8 mouse cellular contexts compared by ENCODE assay signal in the genomic region with DNA sequence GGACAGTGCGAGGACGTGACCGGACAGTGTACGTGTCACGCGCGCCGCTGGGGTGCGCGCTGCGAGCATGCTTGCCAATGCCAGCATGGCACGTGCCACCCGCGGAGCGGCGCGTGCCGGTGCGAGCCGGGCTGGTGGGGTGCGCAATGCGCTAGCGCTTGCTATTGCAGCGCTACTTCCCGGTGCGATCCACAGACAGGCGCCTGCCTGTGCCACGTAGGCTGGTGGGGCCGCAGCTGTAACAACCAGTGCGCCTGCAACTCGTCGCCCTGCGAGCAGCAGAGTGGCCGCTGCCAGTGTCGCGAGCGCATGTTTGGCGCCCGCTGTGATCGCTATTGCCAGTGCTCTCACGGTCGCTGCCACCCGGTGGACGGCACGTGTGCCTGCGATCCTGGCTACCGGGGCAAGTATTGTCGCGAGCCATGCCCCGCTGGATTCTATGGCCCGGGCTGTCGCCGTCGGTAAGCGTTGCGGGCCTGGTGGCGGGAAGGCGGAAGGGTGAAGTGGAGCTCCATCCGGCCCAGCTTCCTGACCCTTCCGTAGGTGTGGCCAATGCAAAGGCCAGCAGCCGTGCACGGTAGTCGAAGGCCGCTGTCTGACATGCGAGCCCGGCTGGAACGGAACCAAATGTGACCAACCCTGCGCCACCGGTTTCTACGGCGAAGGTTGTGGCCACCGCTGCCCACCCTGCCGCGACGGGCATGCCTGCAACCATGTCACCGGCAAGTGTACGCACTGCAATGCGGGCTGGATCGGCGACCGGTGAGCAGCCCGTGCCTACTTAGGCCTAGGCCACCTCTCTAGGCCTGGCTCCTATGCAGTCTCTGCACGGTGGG. TPM values are rescaled to one million over a fixed set of nuclear protein-coding genes. Genes with fewer than 3 reads are reported as not detected.
A peak's percentile ranks its signal among the peaks of the same experiment; 100 is the strongest.
DNase-seq lines count a peak whose midpoint lies in the region.

No protein-coding gene starts in this region.

- 0 out of 2 replicates have a peak, but pooled peaks cover 12% of the 10 kb centered on the region for H3K36me3 ChIP-seq in heart, embryonic 10.5 days

- no peaks in the 10 kb centered on the region; the same call in 1 of the 2 replicates for H3K4me1 ChIP-seq in brown adipose tissue, adult 24 weeks (ENCODE audit: control insufficient read depth, insufficient read depth, insufficient read length, low read length)
- peaks cover 88% of the 10 kb centered on the region for H3K4me1 ChIP-seq in heart, embryonic 10.5 days

- H3K4me3 ChIP-seq in brown adipose tissue, adult 24 weeks (ENCODE audit: insufficient read depth, low read depth, low read length), result peak overlapping the region; percentile 41
- peak overlapping the region; percentile 58 for H3K4me3 ChIP-seq in heart, embryonic 10.5 days

- H3K27ac ChIP-seq in brown adipose tissue, adult 24 weeks (replicated peaks; ENCODE audit: low read depth, low read length), result no peak overlapping the region
- peak overlapping the region; percentile 67 for H3K27ac ChIP-seq in heart, embryonic 10.5 days

- 2% methylated on average over 83 of the region's 83 CpGs for WGBS in heart, embryonic 10.5 days

- no peaks in the 10 kb centered on the region for H3K9me3 ChIP-seq in heart, embryonic 10.5 days

- peak; percentile 53 for DNase-seq in layer of hippocampus, adult 9-11 months
- DNase-seq in layer of hippocampus, adult 9-10 months (ENCODE audit: low spot score), result no peak
- peak; percentile 79 for DNase-seq in heart, embryonic 10.5 days (ENCODE audit: low spot score)
- DNase-seq in kidney, postnatal 25 days, result peak; percentile 38 to 71
- DNase-seq in lung, postnatal 10 days, result peak; percentile 50
- DNase-seq in right cerebral cortex, postnatal 10 days (ENCODE audit: low spot score in 2 of 2), result peak; percentile 64 to 73
- DNase-seq in urinary bladder, postnatal 25 days (ENCODE audit: low spot score), result no peak

- H3K27me3 ChIP-seq in heart, embryonic 10.5 days (ENCODE audit: insufficient read depth, poor library complexity, severe bottlenecking), result peaks cover 97% of the 10 kb centered on the region

RNA-seq across cellular contexts. Expression of gene Scarf2, which starts 6.0 kb away (rescaled TPM):
- 0.92 and 1.8 TPM in 2 replicates for polyA plus RNA-seq in brown adipose tissue, adult 24 weeks (2012; ENCODE audit: insufficient read depth, insufficient read length, missing spikeins)
- polyA plus RNA-seq in heart, embryonic 10.5 days (2016; fragmentation: Nextera tagmentation; extraction: Ambion mirVana), result 7.0 and 12.9 TPM in 2 replicates

RNA-seq across cellular contexts. Expression of gene B830017H08Rik, which starts 29.9 kb away (rescaled TPM):
- polyA plus RNA-seq in brown adipose tissue, adult 24 weeks (2012; ENCODE audit: insufficient read depth, insufficient read length, missing spikeins), result not detected in 2 replicates
- polyA plus RNA-seq in heart, embryonic 10.5 days (2016; fragmentation: Nextera tagmentation; extraction: Ambion mirVana), result not detected in 2 replicates

RNA-seq across cellular contexts. Expression of gene Car15, which starts 35.1 kb away (rescaled TPM):
- polyA plus RNA-seq in brown adipose tissue, adult 24 weeks (2012; ENCODE audit: insufficient read depth, insufficient read length, missing spikeins), result 1.5 and 2.1 TPM in 2 replicates
- polyA plus RNA-seq in heart, embryonic 10.5 days (2016; fragmentation: Nextera tagmentation; extraction: Ambion mirVana), result 2.0 and 2.3 TPM in 2 replicates

RNA-seq across cellular contexts. Expression of gene Klhl22, which starts 43.6 kb away (rescaled TPM):
- polyA plus RNA-seq in brown adipose tissue, adult 24 weeks (2012; ENCODE audit: insufficient read depth, insufficient read length, missing spikeins), result 10.2 and 19.0 TPM in 2 replicates
- polyA plus RNA-seq in heart, embryonic 10.5 days (2016; fragmentation: Nextera tagmentation; extraction: Ambion mirVana), result 47.2 and 55.4 TPM in 2 replicates

Comparison
In these comparisons a context has a peak if more than half of its experiments do, and no peak if none do; other contexts are left out.
1. DNase-seq: peak in layer of hippocampus, adult 9-11 months (single experiment), heart, embryonic 10.5 days (single experiment), kidney, postnatal 25 days (2 of 2), lung, postnatal 10 days (single experiment) and right cerebral cortex, postnatal 10 days (2 of 2); none in layer of hippocampus, adult 9-10 months (single experiment) and urinary bladder, postnatal 25 days (single experiment).